Mouse (Mus musculus): ENCODE data around the gene Cpsf6. TPM values are rescaled to one million over a fixed set of nuclear protein-coding genes. Genes with fewer than 3 reads are reported as not detected.

Gene Cpsf6
- polyA plus RNA-seq (2016; fragmentation: Nextera tagmentation; extraction: Ambion mirVana): 301 and 313 TPM in 2 replicates

DNA sequence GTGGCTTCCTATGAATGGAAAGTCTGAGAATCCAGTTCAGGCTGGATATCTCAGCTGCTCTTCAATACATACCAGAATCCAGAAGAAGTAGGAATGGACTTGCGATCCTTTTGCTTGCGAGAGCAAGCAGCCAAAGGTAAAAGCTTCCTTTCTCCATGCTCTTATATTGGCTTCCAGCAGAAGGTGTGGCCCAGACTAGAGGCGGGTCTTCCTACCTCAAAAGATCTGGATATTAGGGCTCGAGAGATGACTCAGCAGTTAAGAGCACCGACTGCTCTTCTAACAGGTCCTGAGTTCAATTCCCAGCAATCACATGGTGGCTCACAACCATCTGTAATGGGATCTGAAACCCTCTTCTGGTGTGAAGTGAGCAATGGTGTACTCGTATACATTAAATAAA is at the start of gene Cpsf6:
Gene Cpsf6 (minus strand): TSS at position 108 of the 400 bp plus-strand sequence.
- WGBS: 87% methylated on average over 6 of the region's 6 CpGs
- no peak within 1 kb of the TSS for H3K4me3 ChIP-seq (replicated peaks)

DNA sequence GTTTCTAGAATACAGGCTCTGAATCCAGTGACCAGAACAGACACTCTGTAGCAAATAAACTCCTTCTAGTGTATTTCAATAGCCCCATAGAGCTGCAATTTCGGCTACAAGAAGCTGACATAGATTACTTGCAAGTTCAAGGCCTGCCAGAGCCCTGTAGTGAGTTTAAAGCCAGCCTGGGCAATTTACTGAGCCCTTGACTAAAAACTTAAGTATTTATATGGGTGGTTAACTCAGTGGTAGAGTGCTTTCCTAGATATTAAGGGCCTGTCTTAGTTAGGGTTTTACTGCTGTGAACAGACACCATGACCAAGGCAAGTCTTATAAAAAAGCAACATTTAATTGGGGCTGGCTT is 46.8 kb upstream of the Cpsf6 start:
- Histone ChIP-seq H3K36me3 (replicated peaks) (no peaks in the 10 kb centered on the region), H3K4me3 (replicated peaks) (no peak overlapping the region)
- 86% methylated on average over 1 of the region's 1 CpGs for WGBS

More for the DNA sequence above, at the start of gene Cpsf6:
- no peak within 1 kb of the TSS for H3K27ac ChIP-seq
- no peaks in the 10 kb centered on the region for H3K9me3 ChIP-seq
- H3K9ac ChIP-seq: no peak within 1 kb of the TSS
- no peaks in the 10 kb centered on the region for H3K27me3 ChIP-seq
- no peak within 1 kb of the TSS for H3K4me2 ChIP-seq
- no peaks in the 10 kb centered on the region for H3K36me3 ChIP-seq (replicated peaks)
- peaks cover 7% of the 10 kb centered on the region for H3K4me1 ChIP-seq
- ATAC-seq (ENCODE audit: low FRiP score): no peak

DNA sequence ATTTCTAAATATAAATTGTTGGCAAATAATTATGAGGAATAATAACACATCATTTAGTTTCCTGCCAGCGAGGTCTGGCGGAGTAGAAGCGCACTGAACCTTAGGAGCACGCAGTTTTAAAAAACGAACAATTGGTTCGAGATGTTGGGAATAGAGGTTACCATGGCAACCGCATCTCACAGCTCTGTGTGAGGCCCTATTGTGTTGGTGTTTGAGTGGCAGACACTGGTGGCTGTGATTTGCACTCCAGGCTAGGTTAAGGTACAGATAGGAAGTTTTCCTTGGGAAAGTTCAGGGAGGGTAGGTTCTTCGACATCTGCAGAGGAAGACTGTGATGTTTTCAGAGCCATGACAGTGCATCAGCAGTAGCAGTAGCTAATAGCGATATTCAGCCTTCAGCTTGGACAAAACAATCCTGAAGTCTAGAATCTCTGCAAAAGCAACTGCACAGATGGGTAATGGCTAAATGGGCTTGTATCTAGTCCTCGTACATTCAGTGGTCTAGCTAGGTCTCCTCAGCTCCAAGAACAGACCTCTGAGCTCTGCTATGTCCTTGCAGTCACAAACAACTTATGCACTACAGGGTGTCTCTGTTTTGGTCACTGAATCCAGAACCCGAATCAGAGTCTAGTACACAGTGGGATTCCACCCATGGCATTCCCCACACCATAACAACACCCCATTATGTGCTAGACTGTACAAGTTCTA is 46.2 kb upstream of the Cpsf6 start:
- Histone ChIP-seq H3K9ac (no peak overlapping the region), H3K27ac (peak overlapping the region; percentile 69; the same call in 1 of the 2 replicates), H3K27me3 (peaks cover 1% of the 10 kb centered on the region; the same call in 1 of the 2 replicates), H3K4me1 (peaks cover 10% of the 10 kb centered on the region), H3K36me3 (replicated peaks) (no peaks in the 10 kb centered on the region), H3K4me2 (no peak overlapping the region), H3K9me3 (no peaks in the 10 kb centered on the region), H3K4me3 (replicated peaks) (no peak overlapping the region)
- peak; percentile 92 for ATAC-seq (ENCODE audit: low FRiP score)
- WGBS: 28% methylated on average over 11 of the region's 11 CpGs

More for the DNA sequence above, 46.8 kb upstream of the Cpsf6 start:
- no peaks in the 10 kb centered on the region for H3K9me3 ChIP-seq
- ATAC-seq (ENCODE audit: low FRiP score): no peak
- no peak overlapping the region for H3K4me2 ChIP-seq
- peaks cover 10% of the 10 kb centered on the region for H3K4me1 ChIP-seq
- H3K27me3 ChIP-seq: peaks cover 5% of the 10 kb centered on the region; the same call in 1 of the 2 replicates
- H3K9ac ChIP-seq: no peak overlapping the region
- no peak overlapping the region for H3K27ac ChIP-seq

DNA sequence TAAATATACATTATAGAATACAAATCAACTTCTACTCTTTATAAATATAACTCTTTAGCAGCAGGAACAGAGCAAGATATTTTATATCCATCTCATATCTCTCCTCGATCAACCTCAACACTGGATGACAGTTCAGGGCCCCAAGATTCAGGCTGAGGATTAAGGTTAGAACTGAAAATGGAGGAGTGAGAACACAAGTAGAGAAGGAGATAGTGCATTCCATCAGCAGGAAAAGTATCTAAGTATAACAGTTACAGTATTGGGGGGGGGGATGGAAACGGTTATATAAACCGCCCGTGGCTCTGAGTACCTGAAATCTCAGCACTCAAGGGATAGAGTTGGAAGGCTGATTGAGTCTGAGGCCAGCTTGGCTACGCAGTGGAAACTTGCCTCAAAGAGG is 45.2 kb upstream of the Cpsf6 start:
- Histone ChIP-seq H3K4me1 (peaks cover 10% of the 10 kb centered on the region), H3K27ac (no peak overlapping the region), H3K4me3 (replicated peaks) (no peak overlapping the region), H3K9me3 (no peaks in the 10 kb centered on the region), H3K9ac (no peak overlapping the region), H3K4me2 (no peak overlapping the region), H3K36me3 (replicated peaks) (no peaks in the 10 kb centered on the region), H3K27me3 (no peaks in the 10 kb centered on the region; the same call in 1 of the 2 replicates)
- WGBS: 93% methylated on average over 5 of the region's 5 CpGs
- no peak for ATAC-seq (ENCODE audit: low FRiP score)

DNA sequence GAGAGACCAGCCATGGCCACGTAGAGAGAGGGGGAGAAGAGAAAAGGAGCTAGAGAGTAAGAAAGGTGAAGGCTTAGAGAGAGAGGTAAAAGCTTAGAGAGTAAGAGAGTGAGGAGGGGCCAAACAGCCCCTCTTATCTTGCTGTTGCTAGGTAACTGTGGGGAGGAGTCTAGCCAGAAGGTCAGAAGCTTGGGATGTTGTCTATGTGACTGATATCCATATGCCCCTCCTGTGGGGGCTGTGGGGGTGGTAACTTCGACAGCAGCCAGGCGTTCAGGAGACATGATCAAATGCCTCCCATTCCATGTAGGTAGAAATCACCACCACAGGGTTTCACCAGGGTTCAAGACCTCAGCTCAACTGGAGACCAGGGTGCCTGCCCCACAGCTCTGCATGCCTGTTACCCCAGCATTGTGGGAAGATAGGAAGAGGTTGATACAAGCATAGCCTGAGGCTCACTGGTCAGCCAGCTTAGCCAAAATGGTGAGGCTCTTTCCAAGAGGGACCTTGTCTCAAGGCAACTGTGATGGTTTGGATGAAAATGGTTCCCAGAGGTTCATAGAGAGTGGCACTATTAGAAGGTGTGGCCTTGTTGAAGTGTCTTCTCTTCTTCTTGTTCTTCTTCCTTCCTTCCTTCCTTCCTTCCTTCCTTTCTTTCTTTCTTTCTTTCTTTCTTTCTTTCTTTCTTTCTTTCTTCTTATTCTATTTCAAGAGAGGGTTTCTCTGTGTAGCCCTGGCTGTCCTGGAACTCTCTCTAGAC is 44.5 kb upstream of the Cpsf6 start:
- Histone ChIP-seq H3K4me3 (replicated peaks) (no peak overlapping the region), H3K4me1 (peaks cover 10% of the 10 kb centered on the region), H3K9me3 (no peaks in the 10 kb centered on the region), H3K36me3 (replicated peaks) (no peaks in the 10 kb centered on the region), H3K27ac (no peak overlapping the region), H3K4me2 (no peak overlapping the region), H3K27me3 (no peaks in the 10 kb centered on the region), H3K9ac (no peak overlapping the region)
- ATAC-seq (ENCODE audit: low FRiP score): no peak
- 79% methylated on average over 3 of the region's 3 CpGs for WGBS

DNA sequence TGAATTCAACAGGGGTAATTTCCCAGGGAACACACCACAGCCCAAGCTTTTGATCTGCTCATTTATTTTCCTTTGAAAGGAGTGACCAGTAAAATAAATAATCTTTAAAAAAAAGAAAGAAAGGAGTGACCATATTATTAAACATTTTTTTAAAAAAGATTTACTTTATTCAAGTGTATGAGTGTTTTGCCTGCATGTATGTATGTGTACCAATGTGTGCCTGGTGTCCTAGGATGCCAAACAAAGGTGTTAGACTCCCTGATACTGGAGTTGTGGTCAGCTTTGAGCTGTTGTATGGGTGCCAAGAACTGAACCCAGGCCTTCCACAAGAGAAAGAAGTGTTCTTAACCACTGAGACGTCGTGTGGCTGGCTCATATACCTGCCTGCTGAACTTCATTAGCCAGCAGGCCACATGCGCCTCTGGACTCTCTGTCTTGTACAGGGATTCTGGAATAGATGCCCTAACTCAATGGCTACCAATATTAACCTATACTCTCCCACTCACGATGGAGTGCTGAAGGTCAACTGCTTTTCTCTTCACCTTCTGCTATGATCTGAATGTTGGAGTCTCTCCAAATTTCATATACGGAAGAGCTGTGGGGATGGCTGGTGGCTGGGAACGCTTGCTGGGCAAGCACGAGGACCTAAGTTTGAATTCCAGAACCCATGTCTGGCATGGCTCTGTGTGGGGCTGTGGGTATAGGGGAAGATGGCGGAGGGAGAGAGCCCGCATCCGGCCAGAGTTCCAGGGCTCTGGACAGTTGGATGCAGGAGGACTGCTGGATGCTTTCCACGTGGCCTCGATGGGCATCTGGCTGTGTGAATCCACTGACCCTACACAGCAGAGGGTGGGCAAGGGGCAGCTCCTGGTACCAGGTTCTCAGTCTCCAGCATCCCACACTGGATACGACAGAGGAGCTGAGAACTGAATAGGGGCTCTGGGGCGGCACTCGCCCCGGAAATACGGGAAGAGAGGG is 43.5 kb upstream of the Cpsf6 start:
- no peak for ATAC-seq (ENCODE audit: low FRiP score)
- Histone ChIP-seq H3K9me3 (no peaks in the 10 kb centered on the region), H3K36me3 (replicated peaks) (no peaks in the 10 kb centered on the region), H3K27ac (no peak overlapping the region), H3K4me2 (no peak overlapping the region), H3K9ac (no peak overlapping the region), H3K27me3 (0 out of 2 replicates have a peak, but pooled peaks cover 4% of the 10 kb centered on the region), H3K4me1 (peaks cover 16% of the 10 kb centered on the region), H3K4me3 (replicated peaks) (no peak overlapping the region)
- WGBS: 89% methylated on average over 17 of the region's 17 CpGs

DNA sequence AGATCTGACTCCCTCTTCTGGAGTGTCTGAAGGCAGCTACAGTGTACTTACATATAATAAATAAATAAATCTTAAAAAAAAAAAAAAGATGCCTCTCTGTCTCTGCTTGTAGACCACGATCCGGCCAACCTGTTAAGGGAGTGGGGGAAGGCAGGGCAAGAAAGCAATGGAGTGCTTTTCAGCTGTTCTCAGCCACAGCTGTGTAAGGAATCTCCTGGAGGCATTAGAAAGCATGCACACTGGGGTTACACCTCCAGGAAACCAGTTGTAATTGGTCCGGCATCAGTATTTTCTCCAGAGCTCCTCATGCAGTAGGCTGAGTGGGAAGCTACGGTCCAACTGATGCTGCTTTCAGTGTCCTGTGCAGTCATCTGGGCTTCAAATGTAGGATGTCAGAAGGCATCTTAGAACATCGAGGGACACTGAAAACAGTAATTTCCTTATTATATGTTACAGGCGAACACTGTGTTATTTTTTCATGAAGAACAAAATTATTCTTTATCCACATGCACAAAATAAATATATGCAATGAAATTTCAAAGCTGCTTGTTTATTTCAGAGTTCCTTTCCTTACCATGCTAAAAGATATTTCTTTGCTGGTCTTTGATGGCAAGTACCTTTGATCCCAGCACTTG is 42.5 kb upstream of the Cpsf6 start:
- no peak overlapping the region for H3K4me3 ChIP-seq (replicated peaks)
- no peaks in the 10 kb centered on the region for H3K9me3 ChIP-seq
- WGBS: 88% methylated on average over 6 of the region's 6 CpGs
- peaks cover 26% of the 10 kb centered on the region for H3K4me1 ChIP-seq
- ATAC-seq (ENCODE audit: low FRiP score): no peak
- H3K27me3 ChIP-seq: 0 out of 2 replicates have a peak, but pooled peaks cover 4% of the 10 kb centered on the region
- no peak overlapping the region for H3K9ac ChIP-seq
- H3K36me3 ChIP-seq (replicated peaks): no peaks in the 10 kb centered on the region
- no peak overlapping the region for H3K4me2 ChIP-seq
- no peak overlapping the region for H3K27ac ChIP-seq

DNA sequence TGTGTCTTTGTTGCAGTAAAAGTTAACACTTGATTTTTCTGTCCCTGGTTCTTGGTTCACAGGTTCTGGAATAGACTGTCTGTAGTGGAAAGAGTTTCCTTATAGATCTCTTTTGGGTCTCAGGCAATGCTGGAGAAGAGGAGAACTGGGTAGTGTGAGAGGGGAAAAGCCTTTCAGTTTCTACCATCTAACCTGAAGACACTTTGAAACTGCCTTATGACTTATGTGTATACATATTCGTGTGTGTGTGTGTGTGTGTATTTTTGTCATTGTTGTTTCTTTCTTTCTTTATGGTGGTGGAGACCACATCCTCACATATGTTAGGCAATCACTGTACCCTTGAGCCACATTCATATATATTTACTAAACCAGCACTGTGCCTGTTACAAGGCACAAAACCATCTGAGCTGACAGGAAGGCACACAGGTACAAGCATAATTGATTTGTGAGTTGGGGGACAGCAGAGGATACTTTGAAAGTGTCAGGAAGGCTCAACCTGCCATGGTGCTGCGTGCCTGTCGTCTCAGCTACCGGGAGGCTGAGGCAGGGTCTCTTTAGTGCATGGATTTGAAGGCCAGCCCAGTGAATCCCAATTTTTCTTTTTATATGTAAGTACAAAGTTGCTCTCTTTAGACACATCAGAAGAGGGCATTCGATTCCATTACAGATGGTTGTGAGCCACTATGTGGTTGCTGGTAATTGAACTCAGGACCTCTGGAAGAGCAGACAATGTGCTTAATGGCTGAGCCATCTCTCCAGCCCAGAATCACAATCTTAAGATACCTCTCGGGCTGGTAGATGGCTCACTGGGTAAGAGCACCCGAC is 41.7 kb upstream of the Cpsf6 start:
- H3K4me1 ChIP-seq: peaks cover 29% of the 10 kb centered on the region
- WGBS: 80% methylated on average over 7 of the region's 7 CpGs
- H3K4me3 ChIP-seq (replicated peaks): no peak overlapping the region
- H3K9me3 ChIP-seq: no peaks in the 10 kb centered on the region
- no peak overlapping the region for H3K4me2 ChIP-seq
- ATAC-seq (ENCODE audit: low FRiP score): no peak
- 0 out of 2 replicates have a peak, but pooled peaks cover 4% of the 10 kb centered on the region for H3K27me3 ChIP-seq
- H3K9ac ChIP-seq: no peak overlapping the region
- H3K36me3 ChIP-seq (replicated peaks): no peaks in the 10 kb centered on the region
- H3K27ac ChIP-seq: no peak overlapping the region

DNA sequence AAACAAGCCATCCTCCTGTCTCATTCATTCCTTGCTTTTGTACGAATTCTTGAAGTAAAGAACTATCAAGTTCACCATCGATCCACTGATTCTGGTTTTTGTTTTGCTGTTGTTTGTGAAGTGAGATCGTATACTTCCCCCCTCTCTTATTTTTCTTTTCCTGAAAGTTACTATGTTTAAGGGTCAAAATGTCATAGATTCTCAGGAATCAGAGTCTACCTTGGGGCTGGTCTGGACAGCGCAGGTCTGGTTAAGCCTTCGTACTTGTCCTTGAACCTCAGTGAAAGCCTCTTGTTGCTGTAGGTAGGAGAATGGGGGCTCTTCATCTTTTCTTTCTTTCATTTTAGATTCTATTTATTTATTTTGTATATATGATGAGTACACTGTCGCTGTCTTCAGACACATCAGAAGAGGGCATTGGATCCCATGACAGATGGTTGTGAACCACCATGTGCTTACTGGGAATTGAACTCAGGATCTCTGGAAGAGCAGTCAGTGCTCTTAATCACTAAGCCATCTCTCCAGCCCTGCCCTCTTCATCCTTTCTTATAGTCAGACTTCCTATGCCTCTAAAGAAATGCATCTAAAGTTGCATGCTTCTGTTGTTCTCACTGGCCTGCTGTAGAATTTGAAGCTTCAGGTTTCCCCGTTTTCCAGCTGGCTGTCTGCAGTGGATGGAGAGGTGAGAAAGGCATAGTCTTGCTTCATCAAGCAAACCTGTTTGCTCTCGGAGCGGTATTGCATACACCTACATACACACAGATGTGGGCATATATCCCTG is 40.9 kb upstream of the Cpsf6 start:
- ATAC-seq (ENCODE audit: low FRiP score): no peak
- Histone ChIP-seq H3K9ac (no peak overlapping the region), H3K9me3 (no peaks in the 10 kb centered on the region), H3K4me2 (no peak overlapping the region), H3K27ac (no peak overlapping the region), H3K4me1 (peaks cover 22% of the 10 kb centered on the region), H3K4me3 (replicated peaks) (no peak overlapping the region), H3K27me3 (0 out of 2 replicates have a peak, but pooled peaks cover 4% of the 10 kb centered on the region), H3K36me3 (replicated peaks) (no peaks in the 10 kb centered on the region)
- 86% methylated on average over 9 of the region's 9 CpGs for WGBS

DNA sequence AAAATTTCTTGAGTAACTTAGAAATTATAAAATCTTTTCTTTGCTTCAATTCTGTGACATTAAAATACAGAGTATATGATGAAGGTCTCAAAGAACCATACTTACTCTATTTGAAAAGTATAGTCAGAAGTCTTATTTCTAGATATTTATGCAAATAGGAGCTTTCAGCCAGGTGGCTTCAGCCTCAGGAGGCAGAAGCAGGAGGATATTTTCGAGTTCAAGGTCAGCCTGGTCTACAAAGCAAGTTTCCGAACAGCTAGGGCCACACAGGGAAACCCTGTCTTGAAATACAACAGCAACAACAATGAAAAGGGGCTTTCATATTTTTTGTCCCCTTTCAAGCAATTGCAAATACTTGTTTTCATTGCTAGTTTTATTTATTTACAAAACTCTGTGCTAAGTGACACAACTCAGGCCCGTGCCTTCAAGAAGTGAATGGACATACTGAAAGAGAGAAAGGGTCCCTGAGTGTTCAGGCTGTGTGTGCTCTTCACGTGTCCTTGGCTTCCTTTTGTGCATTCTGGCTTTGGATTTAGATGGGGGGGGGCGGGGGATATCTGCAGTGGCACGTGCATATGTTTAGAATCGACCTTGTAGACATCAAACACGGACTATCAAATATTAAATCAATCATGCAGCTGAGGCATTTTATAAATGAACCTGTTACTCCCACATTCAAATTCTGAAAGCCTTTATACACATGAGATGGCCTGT is 39.9 kb upstream of the Cpsf6 start:
- no peak overlapping the region for H3K9ac ChIP-seq
- H3K4me2 ChIP-seq: no peak overlapping the region
- WGBS: 71% methylated on average over 8 of the region's 8 CpGs
- no peaks in the 10 kb centered on the region for H3K9me3 ChIP-seq
- no peak overlapping the region for H3K27ac ChIP-seq
- no peak overlapping the region for H3K4me3 ChIP-seq (replicated peaks)
- ATAC-seq (ENCODE audit: low FRiP score): no peak
- peaks cover 19% of the 10 kb centered on the region for H3K4me1 ChIP-seq
- no peaks in the 10 kb centered on the region for H3K36me3 ChIP-seq (replicated peaks)
- 0 out of 2 replicates have a peak, but pooled peaks cover 4% of the 10 kb centered on the region for H3K27me3 ChIP-seq
